In the genomic region with DNA sequence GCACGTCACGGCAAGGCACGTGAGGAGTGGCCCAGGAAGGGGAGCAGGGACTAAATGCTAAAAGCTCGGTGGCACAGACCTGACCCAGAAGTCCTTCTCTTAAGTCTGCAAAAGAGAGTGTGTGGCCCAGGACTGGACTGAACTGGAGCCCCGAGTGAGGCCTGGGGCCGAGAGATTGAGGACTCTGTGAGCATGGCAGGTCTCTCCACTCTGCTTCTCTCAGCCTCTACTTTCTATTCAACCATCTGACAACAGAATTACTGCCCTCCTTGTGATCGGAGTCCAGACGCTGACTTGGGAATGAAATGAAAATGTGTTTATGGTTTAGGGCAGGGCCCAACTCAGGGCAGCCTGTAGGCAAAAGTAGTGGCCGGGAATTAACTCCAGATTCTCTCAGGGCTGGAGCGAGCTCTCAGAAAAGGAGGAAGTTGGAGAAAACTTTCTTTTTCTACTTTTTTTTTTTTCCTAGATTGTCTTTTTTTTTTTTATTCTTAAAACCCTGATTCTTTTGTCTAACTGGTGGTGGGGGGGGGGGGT, we compare ENCODE assay signal across 14 mouse cellular contexts. TPM values are rescaled to one million over a fixed set of nuclear protein-coding genes. Genes with fewer than 3 reads are reported as not detected.
A peak's percentile ranks its signal among the peaks of the same experiment; 100 is the strongest.
DNase-seq lines count a peak whose midpoint lies in the region; ATAC-seq and TF ChIP-seq lines count a peak whose summit lies in the region.
"Had no signal": no experiment of that assay in that cellular context is flagged by ENCODE, and none has a peak within 500 bp of the region (broad histone marks: within the 10 kb centered on the region; RNA-seq: fewer than 3 reads in every experiment).

No protein-coding gene starts in this region.

- WGBS in hindbrain, embryonic 10.5 days = 71% methylated on average over 10 of the region's 10 CpGs
- 76% methylated on average over 10 of the region's 10 CpGs for WGBS in hindbrain, embryonic 13.5 days
- 18% methylated on average over 10 of the region's 10 CpGs for WGBS in embryonic facial prominence, embryonic 13.5 days
- WGBS in intestine, postnatal 0 days = 50% methylated on average over 10 of the region's 10 CpGs
- whole genome bisulfite sequencing in midbrain, embryonic 15.5 days = 79% methylated on average over 10 of the region's 10 CpGs

- H3K36me3 ChIP-seq in hindbrain, embryonic 10.5 days = no peaks in the 10 kb centered on the region
- no peaks in the 10 kb centered on the region for H3K36me3 ChIP-seq in hindbrain, embryonic 13.5 days
- no peaks in the 10 kb centered on the region for H3K36me3 ChIP-seq in embryonic facial prominence, embryonic 13.5 days
- no peaks in the 10 kb centered on the region for H3K36me3 ChIP-seq in intestine, postnatal 0 days (ENCODE audit: control insufficient read depth, insufficient read depth)
- no peaks in the 10 kb centered on the region for H3K36me3 ChIP-seq in midbrain, embryonic 15.5 days (replicated peaks)
- H3K36me3 ChIP-seq: G1E; liver, embryonic 15.5 days had no signal

- no peak for DNase-seq in hindbrain, embryonic 10.5 days (ENCODE audit: low spot score)
- no peak for DNase-seq in left cerebral cortex, postnatal 36 days (ENCODE audit: low spot score in 2 of 2)
- DNase-seq in layer of hippocampus, adult 2 months (ENCODE audit: low spot score in 2 of 2) = no peak
- DNase-seq: cerebellum, adult 8-10 months; kidney, postnatal 25 days; layer of hippocampus, adult 9-11 months; lung, postnatal 10 days; thymus, postnatal 14 days had no signal

- H3K27me3 ChIP-seq in hindbrain, embryonic 10.5 days (ENCODE audit: insufficient read depth, poor library complexity, severe bottlenecking) = no peaks in the 10 kb centered on the region; the same call in 1 of the 2 replicates
- H3K27me3 ChIP-seq in hindbrain, embryonic 13.5 days = no peaks in the 10 kb centered on the region
- H3K27me3 ChIP-seq in embryonic facial prominence, embryonic 13.5 days = no peaks in the 10 kb centered on the region
- H3K27me3 ChIP-seq in intestine, postnatal 0 days (replicated peaks; ENCODE audit: control insufficient read depth, insufficient read depth, low read length) = no peaks in the 10 kb centered on the region
- H3K27me3 ChIP-seq in midbrain, embryonic 15.5 days (replicated peaks) = no peaks in the 10 kb centered on the region
- H3K27me3 ChIP-seq: liver, embryonic 15.5 days had no signal

- H3K27ac ChIP-seq in hindbrain, embryonic 10.5 days = 0 out of 2 replicates have a peak overlapping the region, but pooled peaks have one; percentile 45
- no peak overlapping the region for H3K27ac ChIP-seq in hindbrain, embryonic 13.5 days
- H3K27ac ChIP-seq in embryonic facial prominence, embryonic 13.5 days = peak overlapping the region; percentile 80; the same call in 1 of the 2 replicates
- 0 out of 2 replicates have a peak overlapping the region, but pooled peaks have one; percentile 1 for H3K27ac ChIP-seq in intestine, postnatal 0 days (ENCODE audit: low read depth, low read length)
- no peak overlapping the region for H3K27ac ChIP-seq in midbrain, embryonic 15.5 days
- H3K27ac ChIP-seq in layer of hippocampus, adult 2 months = no peak overlapping the region
- H3K27ac ChIP-seq: liver, embryonic 15.5 days had no signal

- H3K4me2 ChIP-seq in hindbrain, embryonic 13.5 days = no peak overlapping the region
- no peak overlapping the region for H3K4me2 ChIP-seq in embryonic facial prominence, embryonic 13.5 days
- no peak overlapping the region for H3K4me2 ChIP-seq in intestine, postnatal 0 days (replicated peaks; ENCODE audit: low read depth)
- H3K4me2 ChIP-seq in midbrain, embryonic 15.5 days = no peak overlapping the region
- H3K4me2 ChIP-seq: liver, embryonic 15.5 days had no signal

- no peak for TF ChIP-seq CTCF in intestine, postnatal 0 days (IDR thresholded peaks at IDR 0.05; ENCODE audit: low read depth)
- TF ChIP-seq CTCF in layer of hippocampus, adult 2 months (conservative IDR thresholded peaks at IDR 0.05) = no peak

- no peak overlapping the region for H3K4me3 ChIP-seq in hindbrain, embryonic 10.5 days
- no peak overlapping the region for H3K4me3 ChIP-seq in hindbrain, embryonic 13.5 days
- H3K4me3 ChIP-seq in embryonic facial prominence, embryonic 13.5 days = no peak overlapping the region
- H3K4me3 ChIP-seq in intestine, postnatal 0 days (ENCODE audit: low read depth, low read length) = no peak overlapping the region
- no peak overlapping the region for H3K4me3 ChIP-seq in midbrain, embryonic 15.5 days
- H3K4me3 ChIP-seq in layer of hippocampus, adult 2 months = no peak overlapping the region
- H3K4me3 ChIP-seq: liver, embryonic 15.5 days had no signal

- no peaks in the 10 kb centered on the region for H3K4me1 ChIP-seq in hindbrain, embryonic 10.5 days (replicated peaks)
- no peaks in the 10 kb centered on the region for H3K4me1 ChIP-seq in hindbrain, embryonic 13.5 days (replicated peaks)
- peaks cover 38% of the 10 kb centered on the region for H3K4me1 ChIP-seq in embryonic facial prominence, embryonic 13.5 days
- H3K4me1 ChIP-seq in intestine, postnatal 0 days (replicated peaks; ENCODE audit: control insufficient read depth, insufficient read depth, low read length) = no peaks in the 10 kb centered on the region
- H3K4me1 ChIP-seq in midbrain, embryonic 15.5 days = no peaks in the 10 kb centered on the region

- no peak for ATAC-seq in hindbrain, embryonic 13.5 days (ENCODE audit: low FRiP score)
- ATAC-seq in embryonic facial prominence, embryonic 13.5 days (ENCODE audit: insufficient number of reproducible peaks, insufficient read depth, low FRiP score, low TSS enrichment, low read depth) = no peak
- no peak for ATAC-seq in intestine, postnatal 0 days
- ATAC-seq in midbrain, embryonic 15.5 days (replicated peaks) = no peak

- H3K9me3 ChIP-seq in hindbrain, embryonic 10.5 days = no peaks in the 10 kb centered on the region
- H3K9me3 ChIP-seq in hindbrain, embryonic 13.5 days = no peaks in the 10 kb centered on the region
- H3K9me3 ChIP-seq in embryonic facial prominence, embryonic 13.5 days = no peaks in the 10 kb centered on the region
- no peaks in the 10 kb centered on the region for H3K9me3 ChIP-seq in intestine, postnatal 0 days (ENCODE audit: control insufficient read depth)
- H3K9me3 ChIP-seq in midbrain, embryonic 15.5 days = no peaks in the 10 kb centered on the region
- H3K9me3 ChIP-seq: G1E; liver, embryonic 15.5 days had no signal

- no peak overlapping the region for H3K9ac ChIP-seq in hindbrain, embryonic 13.5 days
- no peak overlapping the region for H3K9ac ChIP-seq in embryonic facial prominence, embryonic 13.5 days
- H3K9ac ChIP-seq in intestine, postnatal 0 days (ENCODE audit: low read depth, low read length) = no peak overlapping the region
- no peak overlapping the region for H3K9ac ChIP-seq in midbrain, embryonic 15.5 days
- H3K9ac ChIP-seq: liver, embryonic 15.5 days had no signal

- intact Hi-C loops in left cerebral cortex, postnatal 36 days (cut with DNase I) = no loop called here

RNA-seq across cellular contexts. Expression of a gene that starts 21.3 kb away (rescaled TPM):
- 63.7 and 64.6 TPM in 2 replicates for polyA plus RNA-seq in hindbrain, embryonic 10.5 days (2016; fragmentation: Nextera tagmentation; extraction: Ambion mirVana)
- 55.6 and 56.7 TPM in 2 replicates for polyA plus RNA-seq in hindbrain, embryonic 13.5 days (2015; fragmentation: Nextera tagmentation; extraction: Ambion mirVana)
- polyA plus RNA-seq in embryonic facial prominence, embryonic 13.5 days (2015; fragmentation: Nextera tagmentation; extraction: Ambion mirVana) = 56.3 and 61.2 TPM in 2 replicates
- 58.3 and 63.2 TPM in 2 replicates for polyA plus RNA-seq in intestine, postnatal 0 days (2015; fragmentation: Nextera tagmentation; extraction: Ambion mirVana)
- total RNA-seq in left cerebral cortex, postnatal 36 days (2021) = 10 to 100 TPM; 48.6 to 79.9 TPM
- 49.9 and 53.9 TPM in 2 replicates for polyA plus RNA-seq in midbrain, embryonic 15.5 days (2015; fragmentation: Nextera tagmentation; extraction: Ambion mirVana)
- total RNA-seq in layer of hippocampus, adult 2 months (2021) = 100 to 1,000 TPM in 1 of 2 experiments, 10 to 100 TPM in 1; 98.7 to 101 TPM

Comparison
In these comparisons a context has a peak if more than half of its experiments do, and no peak if none do; other contexts are left out.
1. H3K27ac ChIP-seq: peak in hindbrain, embryonic 10.5 days (single experiment), embryonic facial prominence, embryonic 13.5 days (single experiment) and intestine, postnatal 0 days (single experiment); none in hindbrain, embryonic 13.5 days (single experiment), midbrain, embryonic 15.5 days (single experiment) and layer of hippocampus, adult 2 months (single experiment).